ENCODE assay signal across 18 mouse cellular contexts in the genomic region with DNA sequence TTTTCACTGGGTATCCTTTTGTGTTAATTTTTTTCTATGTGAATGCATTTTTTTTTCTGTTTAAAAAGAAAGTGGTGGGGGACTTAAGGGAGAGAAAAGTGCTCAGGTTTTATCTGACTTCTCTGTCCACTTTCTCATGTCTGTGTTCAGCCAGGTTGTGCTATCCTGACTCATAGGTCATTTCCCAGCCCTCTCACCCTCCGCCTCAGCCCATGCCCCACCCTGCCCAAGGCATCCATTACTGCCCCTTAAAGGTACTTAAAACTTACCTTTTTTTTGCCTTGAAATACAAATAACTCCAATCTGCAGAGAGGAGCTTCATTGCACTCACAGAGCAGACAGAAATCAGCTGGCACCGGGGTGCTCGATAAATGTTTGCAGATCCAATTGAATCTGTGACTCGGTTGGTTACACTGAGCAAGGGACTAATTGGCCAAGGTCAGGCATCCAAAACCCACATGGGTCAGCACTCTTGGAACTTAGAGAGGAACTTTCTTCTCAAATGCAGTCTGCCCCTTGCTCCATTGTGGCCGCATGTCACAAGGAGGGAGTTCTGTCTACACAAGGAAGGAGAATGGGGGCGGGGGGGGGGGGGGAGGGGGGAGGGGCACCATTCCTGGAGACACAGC. TPM values are rescaled to one million over a fixed set of nuclear protein-coding genes. Genes with fewer than 3 reads are reported as not detected.
A peak's percentile ranks its signal among the peaks of the same experiment; 100 is the strongest.
DNase-seq lines count a peak whose midpoint lies in the region; ATAC-seq and TF ChIP-seq lines count a peak whose summit lies in the region.
"Had no signal": no experiment of that assay in that cellular context is flagged by ENCODE, and none has a peak within 500 bp of the region (broad histone marks: within the 10 kb centered on the region; RNA-seq: fewer than 3 reads in every experiment).

No protein-coding gene starts in this region.

- no peaks in the 10 kb centered on the region for H3K36me3 ChIP-seq in heart, embryonic 11.5 days (ENCODE audit: control insufficient read depth, insufficient read depth, low read length)
- H3K36me3 ChIP-seq in midbrain, embryonic 13.5 days: no peaks in the 10 kb centered on the region
- no peaks in the 10 kb centered on the region for H3K36me3 ChIP-seq in midbrain, embryonic 10.5 days
- no peaks in the 10 kb centered on the region for H3K36me3 ChIP-seq in neural tube, embryonic 15.5 days
- H3K36me3 ChIP-seq: midbrain, embryonic 12.5 days; neural tube, embryonic 13.5 days had no signal

- no peaks in the 10 kb centered on the region for H3K27me3 ChIP-seq in heart, embryonic 11.5 days (ENCODE audit: control insufficient read depth, insufficient read depth, low read length)
- no peaks in the 10 kb centered on the region for H3K27me3 ChIP-seq in midbrain, embryonic 13.5 days
- peaks cover 8% of the 10 kb centered on the region for H3K27me3 ChIP-seq in midbrain, embryonic 10.5 days (ENCODE audit: low read depth, poor library complexity, severe bottlenecking)
- no peaks in the 10 kb centered on the region for H3K27me3 ChIP-seq in neural tube, embryonic 15.5 days (replicated peaks)

- H3K4me3 ChIP-seq in heart, embryonic 11.5 days (ENCODE audit: low read depth, low read length): no peak overlapping the region
- no peak overlapping the region for H3K4me3 ChIP-seq in layer of hippocampus, adult 2 months
- H3K4me3 ChIP-seq in midbrain, embryonic 13.5 days (replicated peaks): no peak overlapping the region
- no peak overlapping the region for H3K4me3 ChIP-seq in midbrain, embryonic 10.5 days
- no peak overlapping the region for H3K4me3 ChIP-seq in neural tube, embryonic 15.5 days (replicated peaks)
- H3K4me3 ChIP-seq: midbrain, embryonic 12.5 days; myocyte; neural tube, embryonic 13.5 days had no signal

- no peak for ATAC-seq in heart, embryonic 11.5 days (replicated peaks; ENCODE audit: insufficient number of reproducible peaks, low FRiP score, low TSS enrichment)
- ATAC-seq in midbrain, embryonic 13.5 days: no peak
- no peak for ATAC-seq in neural tube, embryonic 15.5 days (ENCODE audit: low FRiP score)
- ATAC-seq: activated CD4-positive, CD25-positive, alpha-beta regulatory T cell, adult 4 months; forebrain, embryonic 14.5 days; hindbrain, postnatal 0 days had no signal

- DNase-seq in heart, adult 8-10 months (ENCODE audit: low spot score): no peak
- no peak for DNase-seq in layer of hippocampus, adult 2 months (ENCODE audit: low spot score in 2 of 2)
- no peak for DNase-seq in layer of hippocampus, postnatal 36 days
- no peak for DNase-seq in midbrain, embryonic 10.5 days (ENCODE audit: low spot score)
- DNase-seq: cerebellum, adult 9-10 months; heart, adult 11 months; kidney, adult 9 months; lung, adult 18-20 months had no signal

- no peak overlapping the region for H3K4me2 ChIP-seq in heart, embryonic 11.5 days
- H3K4me2 ChIP-seq in midbrain, embryonic 13.5 days (replicated peaks): no peak overlapping the region
- no peak overlapping the region for H3K4me2 ChIP-seq in neural tube, embryonic 15.5 days
- H3K4me2 ChIP-seq: liver, embryonic 11.5 days; midbrain, embryonic 12.5 days; neural tube, embryonic 13.5 days had no signal

- H3K9me3 ChIP-seq in heart, embryonic 11.5 days (replicated peaks; ENCODE audit: control insufficient read depth, low read length): no peaks in the 10 kb centered on the region
- H3K9me3 ChIP-seq in midbrain, embryonic 13.5 days: no peaks in the 10 kb centered on the region
- no peaks in the 10 kb centered on the region for H3K9me3 ChIP-seq in midbrain, embryonic 10.5 days (replicated peaks)
- H3K9me3 ChIP-seq in neural tube, embryonic 15.5 days (replicated peaks): no peaks in the 10 kb centered on the region
- H3K9me3 ChIP-seq: midbrain, embryonic 12.5 days; neural tube, embryonic 13.5 days had no signal

- H3K27ac ChIP-seq in heart, embryonic 11.5 days (ENCODE audit: low read depth, low read length): peak overlapping the region; percentile 43; the same call in 1 of the 2 replicates
- peak overlapping the region; percentile 71 for H3K27ac ChIP-seq in layer of hippocampus, adult 2 months
- H3K27ac ChIP-seq in midbrain, embryonic 13.5 days: peak overlapping the region; percentile 44; the same call in 1 of the 2 replicates
- H3K27ac ChIP-seq in midbrain, embryonic 10.5 days (replicated peaks): no peak overlapping the region; the same call in 1 of the 2 replicates
- H3K27ac ChIP-seq in neural tube, embryonic 15.5 days (replicated peaks): no peak overlapping the region
- H3K27ac ChIP-seq: hindbrain, postnatal 0 days; midbrain, embryonic 12.5 days; neural tube, embryonic 13.5 days had no signal

- 60% methylated on average over 5 of the region's 6 CpGs for WGBS in heart, embryonic 11.5 days (ENCODE audit: insufficient replicate concordance)
- 46% methylated on average over 5 of the region's 6 CpGs for WGBS in midbrain, embryonic 13.5 days
- WGBS in midbrain, embryonic 10.5 days: 39% methylated on average over 6 of the region's 6 CpGs
- 58% methylated on average over 5 of the region's 6 CpGs for WGBS in neural tube, embryonic 15.5 days

- H3K4me1 ChIP-seq in heart, embryonic 11.5 days (ENCODE audit: control insufficient read depth, insufficient read depth, low read length): peaks cover 20% of the 10 kb centered on the region
- peaks cover 28% of the 10 kb centered on the region for H3K4me1 ChIP-seq in midbrain, embryonic 13.5 days (replicated peaks)
- peaks cover 30% of the 10 kb centered on the region for H3K4me1 ChIP-seq in midbrain, embryonic 10.5 days
- peaks cover 19% of the 10 kb centered on the region for H3K4me1 ChIP-seq in neural tube, embryonic 15.5 days

- no peak overlapping the region for H3K9ac ChIP-seq in heart, embryonic 11.5 days (ENCODE audit: low read depth, low read length)
- H3K9ac ChIP-seq in midbrain, embryonic 13.5 days (replicated peaks): no peak overlapping the region
- H3K9ac ChIP-seq in neural tube, embryonic 15.5 days (replicated peaks): no peak overlapping the region
- H3K9ac ChIP-seq: midbrain, embryonic 12.5 days; neural tube, embryonic 13.5 days had no signal

- TF ChIP-seq CTCF in layer of hippocampus, adult 2 months (conservative IDR thresholded peaks at IDR 0.05): no peak

RNA-seq across cellular contexts. Expression of a gene that starts 27.0 kb away (rescaled TPM):
- 12.7 and 16.8 TPM in 2 replicates for polyA plus RNA-seq in heart, embryonic 11.5 days (2014; fragmentation: Nextera tagmentation; extraction: Ambion mirVana)
- 1 to 10 TPM; 5.2 to 7.9 (median 6.8) TPM for total RNA-seq in heart, adult 8-10 months (2022)
- total RNA-seq in layer of hippocampus, adult 2 months (2021): 100 to 1,000 TPM; 104 to 110 TPM
- total RNA-seq in layer of hippocampus, postnatal 36 days (2021): 100 to 1,000 TPM; 103 to 107 TPM
- polyA plus RNA-seq in midbrain, embryonic 13.5 days (2015; fragmentation: Nextera tagmentation; extraction: Ambion mirVana): 12.4 and 12.7 TPM in 2 replicates
- polyA plus RNA-seq in midbrain, embryonic 10.5 days (2016; fragmentation: Nextera tagmentation; extraction: Ambion mirVana): 2.3 and 3.0 TPM in 2 replicates
- 12.6 and 13.7 TPM in 2 replicates for polyA plus RNA-seq in neural tube, embryonic 15.5 days (2015; fragmentation: Nextera tagmentation; extraction: Ambion mirVana)

RNA-seq across cellular contexts. Expression of a gene that starts 29.6 kb away (rescaled TPM):
- 16.5 and 21.0 TPM in 2 replicates for polyA plus RNA-seq in heart, embryonic 11.5 days (2014; fragmentation: Nextera tagmentation; extraction: Ambion mirVana)
- 10 to 100 TPM in 2 of 4 experiments, 1 to 10 TPM in 2; 8.1 to 11.2 (median 9.7) TPM for total RNA-seq in heart, adult 8-10 months (2022)
- total RNA-seq in layer of hippocampus, adult 2 months (2021): 10 to 100 TPM; 30.7 to 31.4 TPM
- 10 to 100 TPM; 33.4 to 33.9 TPM for total RNA-seq in layer of hippocampus, postnatal 36 days (2021)
- polyA plus RNA-seq in midbrain, embryonic 13.5 days (2015; fragmentation: Nextera tagmentation; extraction: Ambion mirVana): 14.9 and 15.4 TPM in 2 replicates
- polyA plus RNA-seq in midbrain, embryonic 10.5 days (2016; fragmentation: Nextera tagmentation; extraction: Ambion mirVana): 25.4 and 27.3 TPM in 2 replicates
- polyA plus RNA-seq in neural tube, embryonic 15.5 days (2015; fragmentation: Nextera tagmentation; extraction: Ambion mirVana): 13.8 and 16.2 TPM in 2 replicates

RNA-seq across cellular contexts. Expression of a gene that starts 42.0 kb away (rescaled TPM):
- polyA plus RNA-seq in heart, embryonic 11.5 days (2014; fragmentation: Nextera tagmentation; extraction: Ambion mirVana): 23.4 and 24.6 TPM in 2 replicates
- 1 to 10 TPM; 5.6 to 6.9 (median 5.9) TPM for total RNA-seq in heart, adult 8-10 months (2022)
- total RNA-seq in layer of hippocampus, adult 2 months (2021): 10 to 100 TPM; 19.3 to 22.4 TPM
- 10 to 100 TPM; 18.0 to 19.9 TPM for total RNA-seq in layer of hippocampus, postnatal 36 days (2021)
- polyA plus RNA-seq in midbrain, embryonic 13.5 days (2015; fragmentation: Nextera tagmentation; extraction: Ambion mirVana): 19.8 and 22.4 TPM in 2 replicates
- 33.5 and 37.6 TPM in 2 replicates for polyA plus RNA-seq in midbrain, embryonic 10.5 days (2016; fragmentation: Nextera tagmentation; extraction: Ambion mirVana)
- polyA plus RNA-seq in neural tube, embryonic 15.5 days (2015; fragmentation: Nextera tagmentation; extraction: Ambion mirVana): 12.6 and 15.4 TPM in 2 replicates

RNA-seq across cellular contexts. Expression of a gene that starts 51.3 kb away (rescaled TPM):
- polyA plus RNA-seq in heart, embryonic 11.5 days (2014; fragmentation: Nextera tagmentation; extraction: Ambion mirVana): 2.5 and 3.0 TPM in 2 replicates
- total RNA-seq in heart, adult 8-10 months (2022): 10 to 100 TPM in 3 of 4 experiments, 1 to 10 TPM in 1; 7.6 to 19.4 (median 16.8) TPM
- 1 to 10 TPM; 3.8 to 3.9 TPM for total RNA-seq in layer of hippocampus, adult 2 months (2021)
- 1 to 10 TPM; 2.8 to 3.6 TPM for total RNA-seq in layer of hippocampus, postnatal 36 days (2021)
- polyA plus RNA-seq in midbrain, embryonic 13.5 days (2015; fragmentation: Nextera tagmentation; extraction: Ambion mirVana): 1.2 and 2.4 TPM in 2 replicates
- 0.32 and 0.57 TPM in 2 replicates for polyA plus RNA-seq in midbrain, embryonic 10.5 days (2016; fragmentation: Nextera tagmentation; extraction: Ambion mirVana)
- polyA plus RNA-seq in neural tube, embryonic 15.5 days (2015; fragmentation: Nextera tagmentation; extraction: Ambion mirVana): 5.3 and 10.7 TPM in 2 replicates

Comparison
In these comparisons a context has a peak if more than half of its experiments do, and no peak if none do; other contexts are left out.
1. H3K27ac ChIP-seq: peak in heart, embryonic 11.5 days (single experiment), layer of hippocampus, adult 2 months (single experiment) and midbrain, embryonic 13.5 days (single experiment); none in midbrain, embryonic 10.5 days (single experiment) and neural tube, embryonic 15.5 days (single experiment).